Mouse (Mus musculus) limb, embryonic 12.5 days (tissue): ENCODE measurements around the gene Dynlt1b. TPM values are rescaled to one million over a fixed set of nuclear protein-coding genes. Genes with fewer than 3 reads are reported as not detected.
"Not testable (repeated sequence)": the region's sequence is repeated elsewhere in the genome, so short reads cannot be mapped to it uniquely, and the experiment has no call there.

Experiments used
- ATAC-seq: fragments of 200-750 bp; cut with Nextera tagmentation; 2 replicates; pipeline ENCODE4 v1.8.0; 2017; ENCODE audit warnings: low read depth, moderate TSS enrichment; ENCODE audit not compliant: insufficient number of reproducible peaks, insufficient read depth, low FRiP score, low TSS enrichment
- H3K27ac ChIP-seq: fragments of 300-500 bp; sonication (generic); 2 replicates; pipeline ENCODE4 v1.5.1; 2016; ENCODE audit warnings: mild to moderate bottlenecking, moderate library complexity
- H3K27me3 ChIP-seq: fragments of 300-500 bp; sonication (generic); 2 replicates; pipeline ENCODE4 v1.6.1; 2016; ENCODE audit warnings: mild to moderate bottlenecking, moderate library complexity
- H3K36me3 ChIP-seq: fragments of 300-500 bp; sonication (generic); 2 replicates; pipeline ENCODE4 v1.6.1; 2016; ENCODE audit warnings: mild to moderate bottlenecking, moderate library complexity
- H3K4me1 ChIP-seq: fragments of 300-500 bp; sonication (generic); replicated peaks from 2 replicates; pipeline ENCODE4 v1.6.1; 2016
- H3K4me2 ChIP-seq: fragments of 300-500 bp; sonication (generic); 2 replicates; pipeline ENCODE4 v1.6.1; 2016; ENCODE audit warnings: mild to moderate bottlenecking, moderate library complexity
- H3K4me3 ChIP-seq: fragments of 300-500 bp; sonication (generic); replicated peaks from 2 replicates; pipeline ENCODE4 v1.5.1; 2016; ENCODE audit warnings: mild to moderate bottlenecking
- H3K9ac ChIP-seq: fragments of 300-500 bp; sonication (generic); replicated peaks from 2 replicates; pipeline ENCODE4 v1.6.1; 2016; ENCODE audit warnings: mild to moderate bottlenecking, moderate library complexity
- H3K9me3 ChIP-seq: fragments of 300-500 bp; sonication (generic); 2 replicates; pipeline ENCODE4 v1.6.1; 2016; ENCODE audit warnings: mild to moderate bottlenecking, moderate library complexity
- WGBS: fragments of 180-500 bp; shearing (Covaris S2); methylation state at CpG from one replicate; pipeline ENCODE4 v1.1.7; 2016; 5-methylcytosine and 5-hydroxymethylcytosine counted together
- polyA plus RNA-seq: library from polyadenylated mRNA; unstranded; fragments of >200 nt; fragmentation: Nextera tagmentation; extraction: Ambion mirVana; gene quantifications from 2 replicates; pipeline ENCODE4 v1.2.1, GENCODE M21; 2016

The Dynlt1b gene
- polyA plus RNA-seq, 1 experiment from 2014 or later = 528 TPM

DNA sequence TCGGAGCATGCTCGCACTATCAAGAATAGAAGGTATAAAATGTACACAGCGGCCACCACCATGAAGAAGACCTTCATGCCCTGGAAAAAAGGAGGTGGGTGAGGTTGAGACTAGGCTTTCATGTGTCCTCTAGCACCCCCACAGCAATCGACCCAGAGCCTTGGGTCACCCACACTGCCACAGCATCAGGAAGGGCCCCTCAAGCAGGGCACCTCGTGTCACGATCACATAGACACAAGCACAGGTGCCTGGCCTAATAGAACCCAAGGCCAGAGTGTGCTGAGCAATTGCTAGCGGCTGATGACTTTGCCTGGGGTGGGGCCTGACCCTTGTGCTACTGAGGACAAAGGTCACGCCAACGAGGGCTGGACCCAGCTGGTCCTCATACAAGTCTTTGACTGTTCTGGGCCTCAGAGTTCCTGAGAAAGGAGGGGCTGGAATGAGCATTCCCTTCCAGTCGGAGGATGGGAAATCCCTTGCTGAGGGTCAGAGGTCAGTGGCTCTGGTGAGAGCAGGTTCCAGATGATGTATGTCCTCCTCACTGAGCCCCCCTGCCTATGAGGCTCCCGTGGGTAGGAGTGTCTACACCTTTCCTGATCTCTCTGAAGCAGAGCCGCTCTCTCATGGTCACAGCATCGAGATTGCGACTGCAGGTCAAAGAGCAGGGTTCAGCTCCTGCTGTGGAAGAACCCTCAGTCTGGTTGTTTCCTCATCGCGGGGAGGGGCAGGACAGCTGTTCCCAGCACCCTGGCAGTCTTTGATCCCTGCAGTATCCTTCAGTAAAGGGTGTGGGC lies 16.1 kb downstream of the Dynlt1b start:
- not testable (repeated sequence) for H3K9me3 ChIP-seq, H3K27me3 ChIP-seq, H3K27ac ChIP-seq, H3K4me3 ChIP-seq, H3K4me1 ChIP-seq, ATAC-seq, H3K4me2 ChIP-seq, H3K9ac ChIP-seq
- 56% methylated on average over 9 of the region's 16 CpGs for WGBS
- peaks cover 31% of the 10 kb centered on the region for H3K36me3 ChIP-seq

DNA sequence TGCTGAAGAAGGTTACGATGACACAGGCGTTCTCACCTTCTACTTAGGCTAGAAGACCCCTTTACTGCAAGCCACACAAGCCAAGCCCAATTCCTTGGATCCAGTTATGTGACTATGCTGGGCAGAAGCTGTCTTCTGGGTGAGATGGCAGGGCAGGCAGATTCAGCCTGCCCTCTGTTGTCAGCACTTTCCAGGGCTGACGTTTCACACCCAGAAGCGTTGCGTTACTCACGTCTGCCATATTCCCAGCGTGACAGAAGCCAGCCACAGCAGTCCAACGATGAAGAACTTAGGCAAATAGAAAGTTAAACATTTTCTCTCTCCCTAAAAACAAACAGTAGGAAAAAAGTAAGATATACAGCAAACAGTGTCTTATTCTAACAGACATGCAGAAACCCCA lies 18.4 kb downstream of the Dynlt1b start:
- H3K27me3 ChIP-seq, ATAC-seq, H3K9ac ChIP-seq, H3K4me2 ChIP-seq, H3K9me3 ChIP-seq, H3K4me3 ChIP-seq, H3K27ac ChIP-seq, H3K4me1 ChIP-seq: not testable (repeated sequence)
- peaks cover 18% of the 10 kb centered on the region; the same call in 1 of the 2 replicates for H3K36me3 ChIP-seq
- 86% methylated on average over 8 of the region's 8 CpGs for WGBS

DNA sequence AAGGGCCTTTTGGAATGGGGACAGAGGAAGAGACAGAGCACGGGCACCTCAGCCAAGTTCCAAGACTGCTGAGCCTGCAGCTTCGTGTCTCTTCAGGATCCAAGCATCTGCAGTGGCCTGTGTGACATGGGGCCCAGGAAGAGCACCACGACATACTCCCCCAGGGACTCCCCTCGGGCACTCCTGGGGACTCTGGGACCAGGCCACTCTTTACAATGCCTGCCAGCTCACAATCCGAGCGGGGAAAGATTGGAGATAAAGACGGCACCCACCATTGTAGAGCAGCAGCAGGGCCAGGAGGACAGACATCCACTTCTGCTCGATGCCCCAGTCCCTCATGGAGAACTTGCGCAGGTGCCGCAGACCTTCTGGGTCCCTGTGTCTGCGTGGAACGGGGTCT lies 19.3 kb downstream of the Dynlt1b start:
- WGBS = 89% methylated on average over 12 of the region's 12 CpGs
- H3K4me2 ChIP-seq, H3K27me3 ChIP-seq: not testable (repeated sequence)

DNA sequence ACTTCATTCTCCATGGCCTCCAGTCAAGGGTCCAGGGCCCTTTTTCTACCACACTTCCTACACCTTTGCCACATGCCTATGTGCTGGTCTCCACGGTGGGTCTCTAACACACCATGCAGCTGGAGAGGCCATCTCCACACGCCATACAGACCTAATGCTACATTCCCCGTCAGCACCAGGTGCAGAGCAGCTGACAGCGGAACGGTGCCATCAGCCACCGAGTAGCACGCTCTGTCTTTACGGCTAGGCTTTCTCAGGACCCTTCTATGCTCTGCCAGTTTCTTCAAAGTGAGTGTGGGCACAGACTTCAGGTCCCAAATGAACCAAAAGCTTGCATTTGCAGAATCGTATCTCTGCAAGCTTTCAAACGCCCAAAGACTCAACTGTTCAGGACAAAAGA lies 21.3 kb downstream of the Dynlt1b start:
- 85% methylated on average over 2 of the region's 10 CpGs for WGBS
- H3K9me3 ChIP-seq, H3K9ac ChIP-seq, H3K4me1 ChIP-seq, H3K27me3 ChIP-seq, H3K4me2 ChIP-seq, H3K27ac ChIP-seq, H3K4me3 ChIP-seq, ATAC-seq: not testable (repeated sequence)
- peaks cover 23% of the 10 kb centered on the region for H3K36me3 ChIP-seq

More for the DNA sequence above, 19.3 kb downstream of the Dynlt1b start:
- H3K4me1 ChIP-seq, H3K9me3 ChIP-seq, H3K4me3 ChIP-seq, ATAC-seq, H3K27ac ChIP-seq, H3K9ac ChIP-seq: not testable (repeated sequence)
- H3K36me3 ChIP-seq = peaks cover 13% of the 10 kb centered on the region; the same call in 1 of the 2 replicates

DNA sequence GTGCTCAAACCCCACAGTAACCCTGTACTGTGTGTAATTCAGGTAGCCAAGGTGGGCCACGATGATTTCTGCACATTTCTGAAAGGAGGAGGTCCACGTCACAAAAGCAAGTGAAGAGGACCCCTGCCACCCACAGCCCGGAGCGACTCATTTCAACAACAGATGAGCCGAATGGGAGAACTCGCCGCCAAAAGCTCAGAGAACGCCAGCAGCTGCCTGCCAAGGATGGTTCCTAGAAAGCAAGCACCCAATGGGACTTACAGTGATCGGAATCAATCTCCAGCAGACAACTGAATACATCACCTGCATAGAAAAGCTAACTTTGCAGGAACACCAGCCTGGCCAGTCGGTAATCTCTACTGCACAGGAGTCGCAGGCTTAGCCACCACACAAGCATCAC lies 22.8 kb downstream of the Dynlt1b start:
- H3K9ac ChIP-seq, ATAC-seq, H3K9me3 ChIP-seq, H3K27ac ChIP-seq, H3K27me3 ChIP-seq, H3K4me2 ChIP-seq, H3K4me3 ChIP-seq, H3K4me1 ChIP-seq: not testable (repeated sequence)
- H3K36me3 ChIP-seq = peaks cover 29% of the 10 kb centered on the region
- 88% methylated on average over 9 of the region's 11 CpGs for WGBS

DNA sequence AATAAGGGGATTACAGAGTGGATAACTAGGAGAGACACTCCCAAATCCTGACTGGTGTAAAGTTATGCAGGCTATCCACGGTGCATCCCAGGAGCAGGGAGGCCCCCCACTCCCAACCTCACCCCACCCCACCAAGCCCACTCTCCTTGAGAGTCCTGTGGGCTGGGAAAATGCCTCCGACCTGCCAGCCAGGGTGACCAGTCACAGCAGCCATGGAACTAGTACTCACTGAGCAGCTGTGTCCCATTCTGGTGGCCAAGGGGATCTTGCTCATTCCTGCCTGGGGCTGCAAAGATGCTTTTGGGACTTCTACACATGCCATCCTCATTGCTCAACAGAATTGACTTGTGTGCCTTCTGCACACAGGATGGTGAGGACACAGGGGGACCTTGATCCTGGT lies 24.8 kb downstream of the Dynlt1b start:
- H3K36me3 ChIP-seq = peaks cover 35% of the 10 kb centered on the region
- H3K4me1 ChIP-seq, H3K9ac ChIP-seq, H3K4me3 ChIP-seq, H3K9me3 ChIP-seq, ATAC-seq, H3K27ac ChIP-seq, H3K27me3 ChIP-seq, H3K4me2 ChIP-seq: not testable (repeated sequence)
- WGBS = 94% methylated on average over 2 of the region's 2 CpGs

DNA sequence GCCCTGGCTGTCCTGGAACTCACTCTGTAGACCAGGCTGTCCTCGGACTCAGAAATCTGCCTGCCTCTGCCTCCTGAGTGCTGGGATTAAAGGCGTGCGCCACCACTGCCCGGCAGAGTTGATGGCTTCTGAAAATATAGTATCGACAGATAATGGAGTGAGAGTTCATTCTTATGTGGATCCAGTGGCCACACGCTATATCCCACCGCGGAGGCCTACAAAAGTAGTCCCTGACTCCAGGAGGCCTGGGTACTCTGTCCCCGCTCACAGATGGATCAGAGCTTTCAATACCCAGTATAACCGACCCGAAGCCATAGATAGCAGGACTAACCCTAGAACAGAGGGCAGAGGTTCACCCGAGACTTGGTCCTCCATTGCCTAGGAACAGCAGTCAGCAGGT lies 26.0 kb downstream of the Dynlt1b start:
- H3K36me3 ChIP-seq = peaks cover 38% of the 10 kb centered on the region
- not testable (repeated sequence) for H3K4me2 ChIP-seq, H3K27ac ChIP-seq, ATAC-seq, H3K9ac ChIP-seq, H3K9me3 ChIP-seq, H3K4me3 ChIP-seq, H3K27me3 ChIP-seq, H3K4me1 ChIP-seq
- WGBS = 97% methylated on average over 12 of the region's 12 CpGs

DNA sequence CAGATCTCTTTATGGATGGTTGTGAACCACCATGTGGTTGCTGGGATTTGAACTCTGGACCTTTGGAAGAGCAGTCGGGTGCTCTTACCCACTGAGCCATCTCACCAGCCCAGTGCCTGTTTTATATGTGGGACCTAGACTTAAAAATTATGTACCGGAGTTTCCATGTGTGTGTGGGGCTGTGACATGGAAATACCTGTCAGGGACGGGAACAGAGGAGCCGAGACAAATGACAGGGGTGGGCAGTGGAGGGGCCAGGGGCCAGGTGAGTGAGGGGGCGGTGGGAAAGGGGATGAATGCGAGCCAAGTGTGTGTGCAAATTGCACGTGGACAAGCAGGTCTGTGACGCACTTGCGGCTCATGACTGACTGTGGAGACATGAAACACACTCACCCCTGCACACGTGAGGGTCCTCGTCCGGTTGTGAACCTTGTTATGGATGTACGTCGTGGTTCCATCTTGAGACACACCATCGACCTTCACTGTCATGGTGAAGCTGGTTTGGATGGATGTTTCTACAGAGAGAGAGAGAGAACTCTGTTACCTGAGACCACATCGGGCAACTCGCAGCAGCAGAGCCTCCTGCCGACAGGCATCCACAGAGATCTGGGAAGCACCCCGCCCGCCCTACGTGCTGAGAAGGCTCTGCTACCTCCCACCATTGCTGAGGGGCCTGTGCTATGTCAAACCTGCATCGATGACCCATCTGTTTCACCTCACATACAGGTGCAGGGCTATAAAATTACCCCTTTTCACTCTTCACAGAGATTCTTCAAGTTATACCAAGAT lies 26.9 kb downstream of the Dynlt1b start:
- H3K9me3 ChIP-seq, H3K4me3 ChIP-seq, H3K27ac ChIP-seq, H3K4me1 ChIP-seq, H3K9ac ChIP-seq, H3K4me2 ChIP-seq, H3K27me3 ChIP-seq, ATAC-seq: not testable (repeated sequence)
- H3K36me3 ChIP-seq = peaks cover 43% of the 10 kb centered on the region
- WGBS = 92% methylated on average over 17 of the region's 22 CpGs

DNA sequence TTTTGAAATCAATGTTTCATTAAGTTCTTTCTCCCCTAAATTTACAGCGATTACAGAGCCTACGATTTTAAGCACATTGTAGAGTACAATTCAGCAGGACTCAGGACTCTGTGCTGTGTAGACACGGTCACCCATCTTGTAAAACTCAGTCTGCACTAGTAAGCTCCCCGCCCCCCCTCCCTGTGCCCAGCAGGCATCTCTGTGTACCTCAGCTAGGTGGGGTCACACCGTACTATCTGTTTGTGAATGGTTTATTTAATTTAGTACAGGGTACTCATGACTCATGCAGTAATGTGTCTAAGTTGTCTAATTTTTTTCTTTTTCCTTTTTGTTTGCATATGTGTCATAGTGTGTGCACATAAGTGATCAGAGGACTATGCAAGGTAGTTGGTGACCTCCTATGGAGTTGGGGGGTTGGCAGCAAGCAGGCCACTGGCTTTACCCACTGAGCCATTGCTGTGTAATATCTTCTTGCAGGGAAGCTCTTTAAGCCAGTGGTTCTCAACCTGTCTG lies 31.2 kb downstream of the Dynlt1b start:
- H3K4me2 ChIP-seq, H3K9me3 ChIP-seq, H3K4me1 ChIP-seq, ATAC-seq, H3K27ac ChIP-seq, H3K9ac ChIP-seq, H3K27me3 ChIP-seq, H3K4me3 ChIP-seq: not testable (repeated sequence)
- H3K36me3 ChIP-seq = peaks cover 32% of the 10 kb centered on the region
- WGBS = 91% methylated on average over 5 of the region's 5 CpGs

DNA sequence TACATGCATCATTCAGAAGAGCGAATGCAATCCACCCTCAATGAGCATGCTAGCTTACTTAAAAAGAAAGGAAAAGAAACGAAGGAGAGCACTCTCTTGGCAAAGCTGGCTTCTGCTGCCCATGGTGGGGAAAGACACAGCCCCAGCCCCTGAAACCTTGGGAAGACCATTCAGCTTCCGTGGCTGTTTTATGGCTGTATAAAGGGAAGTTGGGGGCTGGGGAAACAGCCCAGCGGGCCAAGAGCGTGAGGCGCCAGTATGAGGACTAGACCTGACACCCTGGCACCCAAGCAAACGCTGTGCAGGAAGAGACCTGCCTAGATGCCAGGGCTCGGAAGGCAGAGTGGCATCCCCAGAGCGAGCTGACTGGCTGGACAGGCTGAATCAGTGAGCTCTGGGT lies 35.8 kb downstream of the Dynlt1b start:
- Histone ChIP-seq H3K36me3 (peaks cover 17% of the 10 kb centered on the region), H3K4me1 (peaks cover 13% of the 10 kb centered on the region)
- not testable (repeated sequence) for H3K9me3 ChIP-seq, ATAC-seq, H3K27me3 ChIP-seq, H3K27ac ChIP-seq, H3K9ac ChIP-seq, H3K4me3 ChIP-seq, H3K4me2 ChIP-seq
- 81% methylated on average over 9 of the region's 9 CpGs for WGBS

DNA sequence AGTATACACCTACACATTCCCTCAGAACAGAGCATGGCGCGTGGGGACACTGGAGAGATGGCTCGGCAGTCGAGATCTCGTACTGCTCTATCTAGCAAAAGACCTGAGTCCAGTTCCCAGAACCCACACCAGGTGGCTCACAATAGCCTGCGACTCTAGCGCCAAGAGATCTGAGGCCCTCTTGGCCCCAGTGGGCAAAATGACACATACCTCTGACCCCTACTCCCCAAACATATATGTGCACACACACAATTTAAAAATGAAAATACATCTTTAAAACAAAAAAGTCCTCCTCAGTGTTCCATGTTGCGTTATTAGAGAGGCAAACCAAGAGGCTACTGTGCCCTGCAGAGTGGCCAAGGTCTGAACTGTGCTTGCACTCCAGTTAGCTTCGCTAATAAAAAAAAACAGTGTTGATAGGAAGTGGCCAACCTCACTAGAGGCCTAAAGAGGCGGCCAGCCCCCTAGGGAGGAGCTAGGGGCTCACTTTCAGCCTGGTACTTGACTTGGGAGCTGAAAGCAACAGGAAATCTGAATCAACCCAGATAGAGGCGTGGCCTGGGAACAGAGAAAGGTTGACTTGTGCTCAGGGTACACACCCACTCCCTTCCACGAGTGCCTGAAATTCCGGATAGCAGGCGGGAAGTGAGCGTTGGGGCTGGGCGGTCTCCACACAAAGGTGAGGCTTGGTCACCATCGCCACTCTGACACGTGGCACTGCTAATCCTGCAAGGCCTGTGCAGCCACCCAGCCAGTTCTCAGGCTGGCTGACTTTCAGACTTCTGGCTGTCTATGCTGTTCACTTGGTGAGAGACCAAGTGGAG lies 37.9 kb downstream of the Dynlt1b start:
- H3K9me3 ChIP-seq, H3K4me3 ChIP-seq, H3K9ac ChIP-seq, H3K27me3 ChIP-seq: not testable (repeated sequence)
- Histone ChIP-seq H3K36me3 (peaks cover 16% of the 10 kb centered on the region; the same call in 1 of the 2 replicates), H3K4me2 (0 out of 2 replicates have a peak overlapping the region, but pooled peaks have one; percentile 0), H3K27ac (peak overlapping the region; percentile 63), H3K4me1 (peaks cover 13% of the 10 kb centered on the region)
- peak; percentile 39; the same call in 1 of the 2 replicates for ATAC-seq
- WGBS = 62% methylated on average over 18 of the region's 18 CpGs
